Mouse (Mus musculus): ENCODE results near the gene Pcdh7.

DNA sequence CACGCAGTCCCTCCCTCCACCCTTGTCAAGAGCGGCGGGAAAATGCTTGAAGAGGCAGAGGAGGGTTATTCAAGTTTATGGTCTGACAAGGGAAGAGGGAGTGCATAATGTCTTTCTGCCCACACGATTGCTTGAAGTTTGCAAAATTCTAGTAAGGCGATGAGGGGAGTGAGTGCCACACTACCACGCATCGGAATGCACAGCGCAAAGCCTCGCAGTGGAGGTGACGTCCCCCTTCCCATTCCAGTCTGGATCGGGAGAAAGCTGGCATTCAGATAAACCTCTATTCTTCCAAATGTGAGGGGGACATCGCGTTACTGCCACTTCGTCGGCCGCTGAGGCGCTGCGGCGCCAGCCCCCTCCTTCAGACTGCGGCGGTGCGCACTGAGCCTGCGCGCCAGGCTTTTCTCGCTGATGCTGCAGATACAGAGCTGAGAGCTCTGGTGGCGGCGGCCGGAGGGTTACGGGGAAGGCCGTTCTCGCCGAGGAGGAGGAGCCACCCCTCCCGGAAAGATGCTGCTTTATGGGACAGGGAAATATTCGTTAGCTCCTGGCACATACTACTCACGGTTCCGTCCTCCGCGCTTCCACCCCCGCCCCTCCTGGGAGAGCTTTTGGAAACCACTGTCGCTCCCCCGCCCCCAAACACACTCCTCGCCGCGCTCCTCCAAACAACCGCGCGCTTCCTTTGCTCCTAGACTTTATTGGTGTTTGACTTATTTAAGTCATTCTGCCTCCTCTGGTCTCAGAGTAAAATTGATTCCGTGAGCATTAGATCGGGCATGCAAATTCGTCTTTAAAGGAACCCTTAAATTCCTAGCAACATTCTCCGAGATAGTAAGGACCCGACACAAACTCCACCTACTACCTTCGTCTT, 2.0 kb upstream of the Pcdh7 start:
- TF ChIP-seq CTCF (conservative IDR thresholded peaks at IDR 0.05; ENCODE audit: low read length) (no peak), NANOG (IDR thresholded peaks at IDR 0.05; ENCODE audit: borderline replicate concordance, low read length) (no peak), POU5F1 (IDR thresholded peaks at IDR 0.05; ENCODE audit: borderline replicate concordance, low read length) (no peak)
